Mouse (Mus musculus) limb, embryonic 11.5 days (tissue): ENCODE results near the gene Dzip1. TPM values are rescaled to one million over a fixed set of nuclear protein-coding genes. Genes with fewer than 3 reads are reported as not detected.

Experiments
- ATAC-seq: fragments of 200-750 bp; cut with Nextera tagmentation; 2 replicates; pipeline ENCODE4 v1.8.0; 2017; ENCODE audit warnings: low read depth; ENCODE audit not compliant: insufficient number of reproducible peaks, low FRiP score, low TSS enrichment
- DNase-seq: peaks from one replicate; pipeline ENCODE4 v3.0.0-alpha.2; 2015; ENCODE audit warnings: low spot score
- H3K27ac ChIP-seq: fragments of 300-500 bp; sonication (generic); replicated peaks from 2 replicates; pipeline ENCODE4 v1.5.1; 2014; ENCODE audit warnings: low read depth, mild to moderate bottlenecking, low read length
- H3K27me3 ChIP-seq: fragments of 300-500 bp; sonication (generic); 2 replicates; pipeline ENCODE4 v1.6.1; 2014; ENCODE audit warnings: mild to moderate bottlenecking, low read length, mixed read lengths; ENCODE audit not compliant: control insufficient read depth, insufficient read depth
- H3K36me3 ChIP-seq: fragments of 300-500 bp; sonication (generic); 2 replicates; pipeline ENCODE4 v1.6.1; 2014; ENCODE audit warnings: mild to moderate bottlenecking, low read length, moderate library complexity, mixed read lengths; ENCODE audit not compliant: control insufficient read depth, insufficient read depth
- H3K4me1 ChIP-seq: fragments of 300-500 bp; sonication (generic); 2 replicates; pipeline ENCODE4 v1.6.1; 2014; ENCODE audit warnings: low read length, mixed read lengths; ENCODE audit not compliant: control insufficient read depth, insufficient read depth
- H3K4me2 ChIP-seq: fragments of 300-500 bp; sonication (generic); 2 replicates; pipeline ENCODE4 v1.6.1; 2014; ENCODE audit warnings: low read depth, mild to moderate bottlenecking, moderate library complexity; ENCODE audit not compliant: severe bottlenecking
- H3K4me3 ChIP-seq: fragments of 300-500 bp; sonication (generic); 2 replicates; pipeline ENCODE4 v1.5.1; 2014; ENCODE audit warnings: low read depth, low read length
- H3K9ac ChIP-seq: fragments of 300-500 bp; sonication (generic); 2 replicates; pipeline ENCODE4 v1.6.1; 2014; ENCODE audit warnings: mild to moderate bottlenecking, low read length
- H3K9me3 ChIP-seq: fragments of 300-500 bp; sonication (generic); 2 replicates; pipeline ENCODE4 v1.6.1; 2016; ENCODE audit warnings: low read length; ENCODE audit not compliant: control insufficient read depth
- WGBS: fragments of 180-500 bp; shearing (Covaris S2); extraction: QIAGEN DNeasy Blood & Tissue Kit; methylation state at CpG from one replicate; pipeline ENCODE4 v1.1.7; 2014; 5-methylcytosine and 5-hydroxymethylcytosine counted together
- polyA plus RNA-seq: library from polyadenylated mRNA; unstranded; fragments of >200 nt; fragmentation: Nextera tagmentation; extraction: Ambion mirVana; gene quantifications from 2 replicates; pipeline ENCODE4 v1.2.1, GENCODE M21; 2014

Gene Dzip1
- polyA plus RNA-seq, 1 experiment from 2014 or later = 33.2 TPM

DNA sequence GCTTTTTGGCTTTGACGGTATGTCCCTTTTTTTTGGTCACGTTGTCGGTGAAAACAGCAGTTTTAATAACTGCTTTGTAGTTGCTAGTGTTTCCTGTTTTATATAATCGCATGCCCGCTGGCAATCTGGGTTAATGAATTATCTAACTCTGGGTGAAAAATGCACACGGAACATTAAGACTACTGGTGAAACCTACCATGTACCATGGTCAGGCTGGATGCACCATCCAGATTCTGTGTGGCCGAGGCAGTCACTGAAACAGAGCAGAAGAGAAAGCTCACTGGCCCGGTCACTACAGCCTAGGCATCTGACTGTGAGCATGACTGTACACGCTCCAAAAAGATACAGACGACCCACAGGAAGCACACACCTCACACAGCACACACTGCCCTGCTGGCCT, 29.6 kb downstream of the Dzip1 start:
- WGBS = 87% methylated on average over 10 of the region's 10 CpGs
- DNase-seq = no peak

DNA sequence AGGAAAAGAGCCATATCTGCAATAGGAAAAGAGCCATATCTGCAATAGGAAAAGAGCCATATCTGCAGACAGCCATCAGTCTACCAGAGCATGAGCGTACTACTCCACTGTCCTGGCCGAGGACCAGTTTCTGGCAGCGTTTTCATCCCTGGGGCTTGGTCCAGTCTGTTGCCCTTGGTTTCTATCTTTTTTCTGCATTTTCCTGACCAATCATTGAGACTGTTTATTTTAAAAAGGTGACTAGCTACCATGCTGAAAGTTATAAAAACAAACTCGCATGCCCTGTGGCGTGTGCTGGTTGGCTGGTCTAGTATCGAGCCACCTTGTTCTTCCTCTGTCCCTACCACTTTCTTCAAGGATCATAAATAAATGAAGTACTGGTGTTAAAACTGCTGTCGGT, 30.0 kb downstream of the Dzip1 start:
- Histone ChIP-seq H3K9me3 (no peaks in the 10 kb centered on the region), H3K27ac (no peak overlapping the region), H3K36me3 (peaks cover 3% of the 10 kb centered on the region; the same call in 1 of the 2 replicates), H3K9ac (no peak overlapping the region), H3K4me1 (no peaks in the 10 kb centered on the region), H3K4me3 (no peak overlapping the region), H3K27me3 (no peaks in the 10 kb centered on the region), H3K4me2 (no peak overlapping the region)
- 94% methylated on average over 7 of the region's 7 CpGs for WGBS
- DNase-seq (no peak), ATAC-seq (no peak)

More for the DNA sequence above, 29.6 kb downstream of the Dzip1 start:
- H3K4me1 ChIP-seq = no peaks in the 10 kb centered on the region
- no peaks in the 10 kb centered on the region for H3K9me3 ChIP-seq
- no peak overlapping the region for H3K9ac ChIP-seq
- H3K27me3 ChIP-seq = no peaks in the 10 kb centered on the region
- no peak overlapping the region for H3K27ac ChIP-seq
- H3K36me3 ChIP-seq = peaks cover 3% of the 10 kb centered on the region; the same call in 1 of the 2 replicates
- no peak overlapping the region for H3K4me3 ChIP-seq
- ATAC-seq = no peak
- no peak overlapping the region for H3K4me2 ChIP-seq

DNA sequence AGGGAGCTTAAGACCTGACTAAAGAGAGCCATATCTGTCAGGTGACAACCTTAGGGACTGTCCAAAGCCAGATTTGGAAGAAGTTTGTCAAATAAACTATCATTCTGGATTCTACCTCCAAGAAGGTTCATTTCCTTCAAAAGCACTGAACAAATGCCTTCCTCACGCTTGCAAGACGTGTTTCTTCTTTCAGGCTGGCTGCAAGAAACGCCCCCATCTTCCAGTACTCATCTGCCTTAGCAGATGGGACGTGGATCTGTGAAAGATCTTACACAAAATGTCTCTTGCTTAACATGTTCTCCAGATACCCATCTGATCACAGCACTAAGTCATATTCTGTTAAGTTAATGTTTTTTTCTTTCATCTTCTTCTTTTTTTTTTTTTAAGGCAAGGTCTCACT, 35.2 kb downstream of the Dzip1 start:
- Histone ChIP-seq H3K27ac (no peak overlapping the region), H3K36me3 (peaks cover 8% of the 10 kb centered on the region), H3K27me3 (no peaks in the 10 kb centered on the region), H3K9ac (no peak overlapping the region), H3K9me3 (no peaks in the 10 kb centered on the region), H3K4me3 (no peak overlapping the region), H3K4me2 (no peak overlapping the region), H3K4me1 (no peaks in the 10 kb centered on the region)
- 86% methylated on average over 4 of the region's 4 CpGs for WGBS
- DNase-seq (no peak), ATAC-seq (no peak)

DNA sequence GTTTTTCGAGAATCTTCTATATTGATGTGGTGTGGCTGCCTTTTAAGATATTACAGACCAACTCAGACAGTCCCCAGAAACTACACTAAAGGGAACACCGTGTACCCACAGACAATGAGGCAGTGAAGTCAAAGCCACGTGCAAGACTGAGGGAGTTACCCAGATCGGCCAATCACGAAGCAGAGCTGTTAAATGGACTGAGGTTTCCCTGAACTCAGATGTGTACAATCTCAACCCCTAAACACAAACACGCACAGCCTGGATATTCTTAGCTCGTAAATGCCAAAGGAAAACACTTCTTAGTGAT, 41.1 kb downstream of the Dzip1 start:
- H3K27me3 ChIP-seq = no peaks in the 10 kb centered on the region
- no peak overlapping the region for H3K4me2 ChIP-seq
- peaks cover 21% of the 10 kb centered on the region for H3K36me3 ChIP-seq
- H3K4me3 ChIP-seq = no peak overlapping the region
- H3K27ac ChIP-seq = no peak overlapping the region
- ATAC-seq = no peak
- H3K9ac ChIP-seq = no peak overlapping the region
- H3K4me1 ChIP-seq = no peaks in the 10 kb centered on the region
- 87% methylated on average over 7 of the region's 7 CpGs for WGBS
- no peaks in the 10 kb centered on the region for H3K9me3 ChIP-seq
- DNase-seq = no peak

DNA sequence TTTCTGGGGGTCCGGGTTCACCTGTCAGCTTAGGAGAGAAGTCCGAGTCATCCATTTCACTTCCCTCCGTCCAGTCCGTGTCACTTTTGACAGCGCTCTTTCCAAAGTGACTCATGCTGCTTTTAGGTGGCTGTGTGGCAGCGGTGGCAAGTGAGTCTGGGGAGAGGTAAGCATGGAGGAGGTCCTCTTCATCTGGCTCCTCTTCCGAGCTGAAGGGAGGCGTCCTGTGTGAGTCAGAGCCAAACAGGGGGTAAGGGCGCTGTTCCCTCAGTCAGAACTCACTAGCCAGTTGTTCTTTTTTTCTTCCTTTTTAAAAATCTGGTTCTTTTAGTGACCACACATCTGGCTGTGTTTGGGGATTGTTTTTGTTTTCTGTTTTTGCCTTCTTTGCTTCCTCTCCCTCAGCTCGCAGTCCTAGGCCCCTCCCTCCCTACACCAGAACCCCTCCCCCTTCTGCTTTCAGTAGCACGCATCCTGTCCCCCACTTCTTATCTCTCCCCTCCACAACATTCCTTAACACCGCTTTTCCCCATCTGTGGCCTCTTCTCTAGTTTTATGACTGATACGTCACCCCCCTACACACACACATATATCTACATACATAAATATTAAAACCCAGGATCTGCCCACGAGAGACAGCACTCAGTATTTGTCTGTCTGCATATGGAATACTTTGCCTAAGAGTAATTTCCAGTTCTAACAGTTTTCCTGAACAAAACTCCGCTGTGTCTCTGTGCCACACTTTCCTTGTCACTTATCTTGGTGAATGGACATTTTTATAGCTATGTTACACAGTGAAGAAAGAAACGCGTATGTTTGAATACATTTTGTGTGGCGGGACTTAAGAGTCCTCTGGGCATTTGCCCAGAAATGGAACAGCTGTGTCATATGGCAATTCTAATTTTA, 41.7 kb downstream of the Dzip1 start:
- Histone ChIP-seq H3K4me3 (no peak overlapping the region), H3K36me3 (peaks cover 23% of the 10 kb centered on the region), H3K27me3 (no peaks in the 10 kb centered on the region), H3K9ac (no peak overlapping the region), H3K27ac (no peak overlapping the region), H3K4me1 (no peaks in the 10 kb centered on the region), H3K9me3 (no peaks in the 10 kb centered on the region), H3K4me2 (no peak overlapping the region)
- ATAC-seq = no peak
- no peak for DNase-seq
- 87% methylated on average over 18 of the region's 18 CpGs for WGBS

DNA sequence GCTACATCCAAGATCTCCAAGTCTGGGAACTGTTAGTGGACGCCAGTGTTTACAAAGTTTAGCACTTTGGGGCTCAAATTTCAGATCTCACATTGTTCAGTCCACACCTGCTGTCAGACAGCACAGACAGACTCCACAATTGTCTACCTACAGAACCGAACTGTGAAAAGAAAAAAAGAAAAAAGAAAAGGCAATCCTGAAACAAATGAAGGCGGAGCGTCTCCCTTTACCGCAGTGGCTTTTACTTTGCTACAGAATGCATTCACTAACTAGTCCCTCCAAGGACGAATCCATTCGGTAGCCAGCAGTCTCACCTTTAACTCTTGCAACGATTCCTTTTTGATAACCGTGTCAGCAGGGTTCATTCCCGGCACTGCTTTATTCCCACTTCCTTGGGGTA, 44.6 kb downstream of the Dzip1 start:
- H3K9ac ChIP-seq = no peak overlapping the region
- DNase-seq (no peak), ATAC-seq (no peak)
- no peak overlapping the region for H3K4me2 ChIP-seq
- H3K27ac ChIP-seq = no peak overlapping the region
- 83% methylated on average over 10 of the region's 10 CpGs for WGBS
- H3K4me3 ChIP-seq = no peak overlapping the region
- H3K9me3 ChIP-seq = no peaks in the 10 kb centered on the region
- peaks cover 12% of the 10 kb centered on the region for H3K4me1 ChIP-seq
- no peaks in the 10 kb centered on the region for H3K27me3 ChIP-seq
- peaks cover 20% of the 10 kb centered on the region for H3K36me3 ChIP-seq

DNA sequence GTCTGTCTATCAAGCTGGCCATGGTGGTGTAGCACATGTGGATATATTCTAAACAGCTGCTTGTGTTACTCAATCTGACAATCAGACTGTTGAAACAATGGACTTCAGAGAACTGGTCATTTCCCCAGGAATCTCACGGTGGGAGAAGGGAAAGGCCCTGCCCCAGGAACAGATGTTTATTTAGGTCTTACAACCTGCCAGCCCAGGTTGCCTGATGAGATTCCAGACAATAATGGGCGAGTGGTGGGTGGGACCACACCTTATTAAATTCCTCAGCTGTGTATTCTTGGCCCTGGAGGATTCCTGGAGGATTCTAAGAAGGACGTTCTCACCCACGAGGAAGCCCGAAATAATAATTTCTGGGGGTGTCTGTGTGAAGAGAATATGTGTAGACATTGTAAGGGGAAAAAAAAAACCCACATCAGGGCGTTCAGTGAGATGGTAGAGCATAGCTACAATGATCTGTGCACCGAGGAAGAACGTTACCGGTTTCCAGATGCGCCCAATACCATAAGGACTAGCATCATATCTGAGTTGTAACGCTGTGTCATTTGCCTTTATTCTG, 46.8 kb downstream of the Dzip1 start:
- H3K9me3 ChIP-seq = no peaks in the 10 kb centered on the region
- H3K4me3 ChIP-seq = no peak overlapping the region
- WGBS = 85% methylated on average over 11 of the region's 11 CpGs
- peaks cover 16% of the 10 kb centered on the region; the same call in 1 of the 2 replicates for H3K36me3 ChIP-seq
- H3K27me3 ChIP-seq = no peaks in the 10 kb centered on the region
- H3K27ac ChIP-seq = no peak overlapping the region
- H3K4me1 ChIP-seq = peaks cover 13% of the 10 kb centered on the region
- no peak overlapping the region for H3K9ac ChIP-seq
- no peak for DNase-seq
- no peak for ATAC-seq
- no peak overlapping the region for H3K4me2 ChIP-seq

DNA sequence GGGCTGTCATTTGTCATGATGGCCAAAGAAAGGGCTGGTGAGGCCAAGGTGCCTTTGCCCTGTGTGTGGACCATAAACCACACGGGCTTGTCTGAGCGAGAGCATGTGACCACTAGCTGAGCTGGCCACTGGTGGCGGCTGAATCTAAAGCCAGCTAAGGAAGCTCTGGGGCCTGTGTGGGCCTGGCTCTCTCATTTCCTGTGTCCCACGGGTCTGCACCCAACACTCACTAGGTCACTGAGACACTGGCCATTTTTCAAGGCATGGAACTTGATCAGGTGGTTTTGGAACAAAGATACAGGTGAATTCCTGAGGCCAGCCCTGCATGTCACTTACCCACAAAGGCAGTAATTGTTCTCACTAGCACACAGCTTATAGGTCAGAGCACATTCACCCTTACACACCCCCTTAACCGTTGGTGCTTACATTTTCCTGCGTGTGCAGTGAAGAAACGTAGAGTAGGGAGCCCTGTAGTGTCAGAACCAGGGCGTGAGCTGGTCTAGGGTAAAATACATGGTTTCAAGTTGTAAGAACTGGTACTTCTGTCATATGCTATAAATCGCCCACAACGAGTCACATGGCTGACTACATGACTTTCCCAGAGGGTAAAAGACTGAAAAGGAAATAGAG, 50.4 kb downstream of the Dzip1 start:
- Histone ChIP-seq H3K36me3 (0 out of 2 replicates have a peak, but pooled peaks cover 2% of the 10 kb centered on the region), H3K4me2 (no peak overlapping the region), H3K4me1 (peaks cover 13% of the 10 kb centered on the region), H3K27me3 (no peaks in the 10 kb centered on the region), H3K9me3 (no peaks in the 10 kb centered on the region), H3K27ac (no peak overlapping the region), H3K9ac (no peak overlapping the region), H3K4me3 (no peak overlapping the region)
- 59% methylated on average over 10 of the region's 10 CpGs for WGBS
- ATAC-seq = no peak; the same call in 1 of the 2 replicates
- DNase-seq = no peak
